Mouse (Mus musculus) gastrocnemius, postnatal 25 days (tissue): ENCODE results near the gene Heatr5b. TPM values are rescaled to one million over a fixed set of nuclear protein-coding genes. Genes with fewer than 3 reads are reported as not detected.

Experiments
- DNase-seq: peaks from one replicate; pipeline ENCODE4 v3.0.0; 2022
- total RNA-seq, 2 experiments: library from RNA; stranded (reverse); gene quantifications; 1 replicate in 1 of 2; 2 replicates in 1 of 2; pipeline ENCODE4 v1.2.3; 2021

Gene Heatr5b
- total RNA-seq, 2 experiments from 2014 or later = 7.1 to 10.5 TPM

DNA sequence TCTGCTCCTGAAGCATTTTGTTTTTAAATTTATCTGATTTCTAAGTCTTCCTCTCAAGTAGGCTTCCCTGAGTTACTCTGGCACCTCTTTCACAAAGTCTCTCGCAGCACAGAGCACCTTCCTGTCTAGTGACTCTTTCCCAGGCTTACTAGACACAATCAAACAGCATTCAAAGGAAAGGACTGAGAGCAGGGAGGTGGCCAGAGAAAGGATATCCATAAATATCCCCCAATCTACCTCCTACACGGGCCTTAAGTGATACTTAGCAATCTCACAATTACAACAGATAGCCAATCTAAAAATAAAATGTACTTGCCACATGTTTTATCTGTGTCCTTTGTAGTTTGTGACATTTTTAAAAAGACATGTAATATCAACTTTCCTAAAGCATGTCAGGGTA lies 66.2 kb downstream of the Heatr5b start:
- DNase-seq = no peak

GRCm38 (mm10) chr17:78767546-78767945 lies 67.6 kb downstream of the Heatr5b start:
- DNase-seq = no peak

DNA sequence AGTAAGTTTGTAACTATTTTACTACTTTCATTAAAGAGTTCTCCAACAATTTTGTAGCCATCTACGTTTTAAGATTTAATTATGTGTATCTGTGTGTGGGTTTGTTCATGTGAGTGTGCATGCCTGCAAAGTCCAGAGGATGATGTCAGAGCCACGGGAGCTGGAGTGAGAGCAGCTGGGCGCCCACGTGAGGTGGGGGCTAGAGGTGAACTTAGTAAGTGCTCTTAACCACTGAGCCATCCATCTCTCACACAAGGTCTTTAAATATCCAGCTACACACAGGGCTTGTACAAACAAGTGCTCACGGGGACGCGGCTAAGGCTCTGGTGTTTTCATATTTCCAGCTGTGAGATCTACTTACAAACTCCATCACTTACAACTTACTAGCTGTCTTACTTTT lies 69.1 kb downstream of the Heatr5b start:
- no peak for DNase-seq

GRCm38 (mm10) chr17:78763272-78763671 lies 71.9 kb downstream of the Heatr5b start:
- DNase-seq = no peak

DNA sequence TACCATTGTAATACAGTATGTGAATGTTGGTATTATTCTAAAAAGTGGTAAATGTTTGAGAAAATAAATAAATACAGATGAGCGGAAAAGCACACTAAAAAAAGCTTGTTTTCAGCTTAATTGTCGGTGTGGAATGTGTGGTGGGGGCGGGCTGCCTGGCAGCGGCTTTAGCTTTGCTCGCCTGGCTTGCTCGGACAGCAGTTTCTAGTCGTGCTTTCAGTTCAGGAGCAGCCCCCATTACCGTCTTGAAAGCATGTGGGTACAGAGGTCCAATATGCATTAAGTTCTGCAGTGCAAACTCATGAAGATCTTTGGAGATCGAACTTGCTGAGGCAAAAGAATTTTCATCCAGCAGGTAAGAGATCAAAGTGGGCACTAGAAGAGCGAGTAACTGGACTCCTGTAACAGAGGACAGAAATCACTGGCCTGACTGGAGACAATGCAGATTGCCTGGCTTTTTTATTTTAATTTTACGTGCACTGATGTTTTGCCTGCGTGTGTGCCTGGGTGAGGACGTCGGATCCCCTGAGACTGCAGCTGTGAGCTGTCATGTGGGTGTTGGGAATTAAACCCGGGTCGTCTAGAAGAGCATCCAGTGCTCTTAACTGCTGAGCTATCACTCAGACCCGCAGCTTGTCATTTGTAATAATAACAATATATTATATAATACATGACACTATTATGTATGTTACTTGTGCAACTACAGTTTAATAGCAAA lies 82.1 kb downstream of the Heatr5b start:
- no peak for DNase-seq

- no peak for DNase-seq
Observed at GRCm38 (mm10) chr17:78752064-78752463, 83.1 kb downstream of the Heatr5b start.

- DNase-seq = no peak
Observed at GRCm38 (mm10) chr17:78748440-78748839, 86.7 kb downstream of the Heatr5b start.

GRCm38 (mm10) chr17:78738416-78738815 lies 96.7 kb downstream of the Heatr5b start:
- DNase-seq = no peak

GRCm38 (mm10) chr17:78737771-78738170 lies 97.4 kb downstream of the Heatr5b start:
- no peak for DNase-seq

DNA sequence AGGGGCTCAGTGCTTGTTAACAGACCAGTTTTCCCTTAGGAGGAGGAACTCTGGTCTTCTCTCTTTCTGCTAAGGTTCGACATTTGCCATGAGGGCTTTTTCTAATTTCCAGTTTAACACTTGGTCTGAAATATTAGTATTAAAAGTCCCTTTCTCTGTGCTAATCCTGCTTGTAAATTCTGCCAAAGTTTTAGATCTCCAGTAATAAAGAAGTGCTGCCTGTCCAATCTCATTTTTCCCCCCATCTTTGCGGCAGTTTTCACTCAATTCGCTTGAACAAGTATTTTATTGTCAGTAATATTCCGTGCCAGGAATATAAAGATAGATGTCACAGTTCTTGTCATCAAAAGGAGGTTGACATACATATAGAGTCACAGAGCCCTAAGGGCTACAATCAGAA lies 98.1 kb downstream of the Heatr5b start, which contains the start of gene Strn:
TSS of gene Strn (minus strand) at position 101 of the 400 bp plus-strand sequence.
- DNase-seq = no peak

DNA sequence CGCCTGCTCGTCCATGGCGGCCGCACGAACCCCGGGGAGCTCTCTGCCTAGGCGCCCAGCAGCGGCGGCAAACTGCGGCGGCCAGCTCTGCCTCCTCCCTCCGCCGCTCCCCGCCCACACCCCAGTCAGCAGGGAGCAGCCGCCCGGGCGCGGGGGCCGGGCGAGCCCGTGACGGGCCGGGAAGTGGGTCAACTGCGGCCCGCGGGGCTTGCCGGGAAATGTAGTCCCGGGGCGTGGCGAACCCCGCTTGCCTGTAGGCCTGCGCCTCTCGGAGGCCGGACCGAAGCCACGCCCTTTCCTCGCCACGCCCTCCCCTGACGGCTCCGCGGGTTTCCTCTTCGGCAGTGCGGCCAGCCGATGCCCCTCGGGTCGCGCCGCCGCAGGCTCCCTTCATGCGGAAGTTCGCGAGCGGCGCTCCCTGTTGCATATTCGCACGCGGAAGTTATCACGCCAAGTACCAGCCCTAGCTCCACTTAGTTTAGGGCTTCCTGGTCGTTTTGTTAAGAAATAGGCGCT lies 98.6 kb downstream of the Heatr5b start:
- peak; percentile 100 for DNase-seq

DNA sequence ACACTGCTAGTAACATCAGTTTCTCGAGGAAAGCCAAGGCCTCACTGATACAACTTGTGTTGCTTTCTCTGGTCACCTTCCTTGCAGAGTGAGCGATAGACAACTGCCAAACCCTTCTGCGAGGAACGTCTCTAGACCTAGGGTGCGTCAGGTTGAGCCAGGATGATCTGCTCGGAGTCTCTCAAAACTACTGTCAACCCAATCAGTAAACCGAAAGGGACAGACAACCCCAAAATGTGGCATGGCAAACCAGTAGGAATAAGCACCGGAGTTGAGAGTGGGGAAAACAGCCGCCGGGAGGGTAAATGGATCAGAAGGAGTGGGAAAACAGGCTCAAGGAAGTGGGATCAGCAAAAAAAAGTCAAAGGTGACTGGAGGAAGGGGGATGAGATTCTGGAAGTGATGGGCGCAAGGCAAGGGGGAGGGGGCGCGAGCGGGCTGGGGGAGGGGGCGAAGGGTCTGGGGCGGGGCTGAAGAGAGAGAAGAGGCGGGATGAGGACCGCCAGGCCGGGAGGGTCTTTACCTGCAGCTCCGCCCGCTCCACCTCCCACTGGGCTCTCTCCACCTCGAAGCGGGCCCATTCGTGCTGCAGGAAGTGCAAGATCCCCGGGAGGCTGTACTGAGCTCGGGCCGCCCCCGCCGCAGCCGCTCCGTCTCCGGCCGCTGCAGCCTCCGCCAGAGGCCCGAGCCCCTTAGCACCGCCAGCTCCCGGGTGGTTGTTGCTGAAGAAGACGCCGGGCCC lies 99.3 kb downstream of the Heatr5b start:
- peak; percentile 13 for DNase-seq

DNA sequence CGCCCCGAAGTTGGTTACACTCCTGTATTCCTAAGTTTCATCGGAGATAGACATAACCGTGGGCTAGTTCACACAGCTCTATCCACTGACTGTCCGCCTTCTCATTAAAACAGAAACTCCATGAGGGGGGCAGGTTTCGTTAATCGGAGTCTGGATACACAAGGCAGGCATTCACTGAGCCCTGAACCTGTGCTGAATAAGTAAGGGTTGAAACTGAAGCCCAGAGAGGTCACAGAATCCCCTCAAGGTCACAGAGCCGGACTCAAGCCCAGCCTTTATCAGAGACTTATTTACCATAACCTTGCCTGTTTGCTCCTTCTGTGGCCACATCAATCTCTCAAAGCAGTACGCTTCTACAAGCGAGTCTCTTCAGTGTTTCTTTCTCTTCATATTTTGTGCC lies 100.4 kb downstream of the Heatr5b start:
- no peak for DNase-seq

GRCm38 (mm10) chr17:78732056-78732455 lies 103.1 kb downstream of the Heatr5b start:
- no peak for DNase-seq

DNA sequence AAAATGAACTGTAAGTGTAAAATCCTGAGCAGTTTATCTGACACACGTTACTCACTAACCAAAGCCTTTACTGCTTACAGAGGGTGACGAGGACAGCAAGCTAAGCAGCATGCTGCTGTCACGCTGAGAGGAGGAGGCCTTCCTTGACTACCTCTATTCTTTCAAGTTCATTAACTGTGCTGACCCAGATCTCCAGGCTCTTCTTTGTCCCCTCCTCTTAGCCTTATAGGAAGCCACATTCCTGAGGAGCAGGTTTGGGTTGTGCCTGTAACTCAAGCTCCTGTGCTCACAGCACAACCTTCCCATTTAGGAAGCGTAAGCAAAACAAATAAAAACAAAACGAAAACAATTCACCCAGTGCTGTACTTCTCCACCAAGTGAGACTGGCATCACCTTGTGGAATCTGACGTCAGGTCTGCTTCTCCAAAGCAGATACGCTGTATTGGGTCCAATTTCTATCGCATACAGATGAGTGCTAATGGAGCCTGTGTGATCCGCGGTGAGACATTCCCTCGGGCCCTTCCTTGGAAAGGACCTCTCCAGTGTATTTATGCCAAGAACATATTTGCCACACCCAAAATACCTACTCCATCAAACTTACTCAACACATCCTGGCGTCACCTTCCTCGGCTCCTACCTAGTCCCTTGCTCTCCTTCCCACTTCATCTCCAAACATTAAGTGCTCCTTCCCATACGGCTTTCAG lies 108.3 kb downstream of the Heatr5b start:
- DNase-seq = no peak

- no peak for DNase-seq
Observed at GRCm38 (mm10) chr17:78724461-78725055, 110.6 kb downstream of the Heatr5b start.

- DNase-seq = no peak
Observed at GRCm38 (mm10) chr17:78721690-78722089, 113.5 kb downstream of the Heatr5b start.

- no peak for DNase-seq
Observed at GRCm38 (mm10) chr17:78719086-78719485, 116.1 kb downstream of the Heatr5b start.

- DNase-seq = no peak
Observed at GRCm38 (mm10) chr17:78710258-78710657, 124.9 kb downstream of the Heatr5b start.

- no peak for DNase-seq
Observed at GRCm38 (mm10) chr17:78708422-78708821, 126.7 kb downstream of the Heatr5b start.

DNA sequence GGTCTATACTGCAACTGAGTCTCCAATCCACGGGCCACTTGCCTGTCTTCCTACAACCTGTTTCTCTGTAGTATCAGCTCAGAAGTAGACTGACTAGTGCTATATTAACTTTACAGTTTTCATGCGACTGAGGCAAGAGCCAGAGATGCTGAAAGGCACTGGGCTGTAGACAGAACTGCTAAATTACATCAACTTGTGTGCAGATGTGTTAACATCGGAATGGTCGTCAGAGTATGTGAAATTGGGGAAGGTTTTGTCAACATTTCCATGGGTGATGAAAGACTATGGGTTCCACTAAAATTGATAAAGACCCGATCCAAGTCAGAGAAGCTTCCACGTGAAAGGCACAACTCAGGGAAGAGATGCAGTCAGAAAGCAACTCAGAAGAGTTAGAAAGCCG lies 132.2 kb downstream of the Heatr5b start:
- DNase-seq = no peak
